Mouse (Mus musculus): ENCODE measurements at regions not wholly inside any gene's neighbourhood (a gene's known extent, or its start where the extent isn't known, plus 50 kb on each side); places are given as distances from the start of the nearest gene placed in this dataset.

- DNase-seq, result no peak
Observed at GRCm38 (mm10) chr5:43424551-43425257, 90.6 kb upstream of the C1qtnf7 start.

- no peak for DNase-seq
Observed at GRCm38 (mm10) chr5:43433337-43433736, 82.0 kb upstream of the C1qtnf7 start.

DNA sequence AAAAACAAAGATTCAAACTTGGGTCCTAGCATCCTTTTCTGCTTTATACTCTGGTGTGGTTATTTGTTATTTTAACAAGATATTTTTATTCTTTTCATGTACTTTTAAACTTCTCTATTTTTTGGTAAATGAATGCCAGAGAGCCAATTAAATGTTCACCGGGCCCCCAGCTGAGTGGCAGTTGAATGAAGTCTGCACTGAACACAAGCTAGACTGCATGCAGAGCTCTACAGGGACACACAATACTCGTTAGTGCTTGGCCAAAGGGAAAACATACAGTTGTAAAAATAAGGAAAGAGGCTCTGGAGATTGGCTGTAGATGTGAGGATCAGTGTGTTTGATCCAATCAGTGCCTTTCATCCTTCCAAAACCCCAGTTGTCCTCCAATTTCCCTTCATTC is 76.1 kb upstream of the C1qtnf7 start:
- no peak for DNase-seq

GRCm38 (mm10) chr5:43441306-43441705 is 74.0 kb upstream of the C1qtnf7 start:
- no peak for DNase-seq

- DNase-seq, result no peak
Observed at GRCm38 (mm10) chr5:43444582-43445214, 70.6 kb upstream of the C1qtnf7 start.

DNA sequence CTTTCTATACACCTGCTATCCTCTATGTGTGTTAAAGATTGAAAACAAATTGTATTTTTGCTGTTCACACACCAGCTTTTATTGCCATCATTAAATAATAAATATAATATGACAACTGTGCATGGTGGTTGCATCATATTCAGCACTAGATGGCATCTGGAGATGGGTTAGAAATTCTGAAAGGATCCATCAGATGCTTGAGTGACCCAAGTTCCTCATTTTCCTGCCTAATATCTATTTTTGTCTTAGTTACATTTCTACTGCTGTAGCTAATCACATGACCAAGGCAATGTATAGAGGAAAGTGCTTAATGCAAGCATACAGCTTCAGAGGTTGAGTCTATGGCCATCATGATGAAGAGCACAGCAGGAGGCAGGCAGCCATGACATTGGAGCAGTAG is 69.7 kb upstream of the C1qtnf7 start:
- no peak for DNase-seq

DNA sequence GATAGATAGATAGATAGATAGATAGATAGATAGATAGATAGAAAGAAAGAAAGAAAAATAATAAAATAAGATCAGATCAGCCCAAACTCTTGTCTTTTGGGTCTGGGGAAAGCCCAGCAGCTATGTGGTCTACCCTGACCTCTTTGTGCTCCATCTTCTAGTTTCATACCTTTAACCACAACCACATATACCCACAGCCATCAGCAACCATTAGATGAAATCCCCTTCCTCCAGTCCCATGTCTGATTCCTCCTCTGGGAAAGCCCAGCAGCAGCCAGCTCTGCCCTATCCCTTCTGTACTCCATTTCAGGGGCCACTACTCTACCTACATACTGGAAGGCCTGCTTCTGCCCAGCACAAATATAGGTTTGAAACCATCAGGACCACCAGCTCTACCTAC is 69.0 kb upstream of the C1qtnf7 start:
- no peak for DNase-seq

DNA sequence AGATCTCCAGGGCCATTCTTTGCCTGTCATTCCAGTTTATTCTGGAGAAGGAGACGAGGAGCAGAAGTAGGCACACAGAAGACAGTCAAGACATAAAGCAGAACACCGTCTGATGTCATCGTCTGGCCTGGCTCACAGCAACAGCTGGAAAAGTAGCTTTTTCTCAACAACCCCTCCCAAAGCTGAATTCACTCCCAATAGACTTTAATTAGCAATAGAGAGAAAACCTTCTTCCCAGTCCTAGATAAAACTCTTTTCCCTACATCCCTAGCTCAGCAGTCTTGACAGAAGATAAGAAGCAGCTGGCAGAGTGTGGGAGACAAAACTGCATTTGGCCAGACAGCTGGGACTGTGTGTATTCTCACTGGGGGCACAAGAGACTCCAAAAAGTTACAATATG is 59.3 kb upstream of the C1qtnf7 start:
- no peak for DNase-seq

DNA sequence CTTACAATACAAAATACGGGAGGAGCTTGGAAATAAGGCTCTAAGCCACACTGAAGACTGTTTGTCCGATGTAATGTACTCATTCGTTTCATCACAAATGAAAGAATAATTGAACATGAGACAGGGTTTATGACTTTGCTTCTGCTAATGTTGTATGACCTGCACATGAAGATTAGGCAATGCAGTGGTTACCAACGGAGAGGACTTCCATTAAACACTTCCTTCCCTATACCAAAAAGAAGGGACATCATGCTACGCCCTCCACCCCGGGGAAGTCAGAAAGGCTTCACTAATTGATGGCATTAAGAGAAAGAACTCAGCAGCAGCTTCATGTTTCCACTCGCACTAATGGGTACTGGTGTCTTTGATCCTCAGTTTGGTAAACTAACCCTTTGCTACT is 57.6 kb upstream of the C1qtnf7 start:
- no peak for DNase-seq

- DNase-seq, result no peak
Observed at GRCm38 (mm10) chr5:43461987-43462715, 53.2 kb upstream of the C1qtnf7 start.

Data from cerebellum, adult 11 months (tissue).